25 mouse cellular contexts compared by ENCODE assay signal in the genomic region with DNA sequence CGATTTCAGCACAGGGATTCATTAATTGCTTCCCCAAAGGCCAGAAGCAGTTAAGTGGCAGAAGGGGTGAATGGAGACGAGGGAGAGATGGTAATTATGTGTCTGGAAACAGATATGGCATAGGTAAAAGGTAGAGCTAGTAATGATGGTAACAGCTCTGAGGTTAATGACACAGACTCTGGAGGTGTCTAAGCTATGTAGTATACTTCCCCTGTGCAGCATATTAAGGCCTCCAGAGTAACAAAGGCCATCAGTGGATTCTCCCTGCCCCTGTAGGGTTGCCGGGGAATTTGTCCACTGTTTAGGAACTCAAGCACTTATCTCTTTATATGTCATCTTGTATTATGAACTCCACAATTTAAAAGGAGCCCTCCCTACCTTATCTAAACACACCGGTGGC. TPM values are rescaled to one million over a fixed set of nuclear protein-coding genes. Genes with fewer than 3 reads are reported as not detected.
DNase-seq lines count a peak whose midpoint lies in the region; ATAC-seq and TF ChIP-seq lines count a peak whose summit lies in the region.
"Had no signal": no experiment of that assay in that cellular context is flagged by ENCODE, and none has a peak within 500 bp of the region (broad histone marks: within the 10 kb centered on the region; RNA-seq: fewer than 3 reads in every experiment).

No protein-coding gene starts in this region.

- H3K4me3 ChIP-seq in forebrain, embryonic 14.5 days (ENCODE audit: low read depth, low read length): no peak overlapping the region
- no peak overlapping the region for H3K4me3 ChIP-seq in forebrain, postnatal 0 days (ENCODE audit: low read depth, low read length)
- peak overlapping the region; percentile 72 for H3K4me3 ChIP-seq in megakaryocyte, embryonic 14.5 days (replicated peaks)
- H3K4me3 ChIP-seq: embryonic facial prominence, embryonic 12.5 days; embryonic facial prominence, embryonic 15.5 days; erythroblast, embryonic 14.5 days; forebrain, embryonic 13.5 days had no signal

- no peaks in the 10 kb centered on the region for H3K36me3 ChIP-seq in forebrain, embryonic 14.5 days (ENCODE audit: control insufficient read depth, insufficient read depth, low read length)
- no peaks in the 10 kb centered on the region for H3K36me3 ChIP-seq in forebrain, postnatal 0 days (ENCODE audit: insufficient read depth)
- H3K36me3 ChIP-seq in megakaryocyte, embryonic 14.5 days (replicated peaks; ENCODE audit: low read length): no peaks in the 10 kb centered on the region
- H3K36me3 ChIP-seq: embryonic facial prominence, embryonic 12.5 days; embryonic facial prominence, embryonic 15.5 days had no signal

- no peaks in the 10 kb centered on the region for H3K27me3 ChIP-seq in forebrain, embryonic 14.5 days (replicated peaks; ENCODE audit: control insufficient read depth, insufficient read depth, low read length)
- no peaks in the 10 kb centered on the region for H3K27me3 ChIP-seq in forebrain, postnatal 0 days (ENCODE audit: insufficient read depth, low read length)
- peaks cover 28% of the 10 kb centered on the region for H3K27me3 ChIP-seq in megakaryocyte, embryonic 14.5 days (replicated peaks)
- H3K27me3 ChIP-seq: embryonic facial prominence, embryonic 12.5 days; embryonic facial prominence, embryonic 15.5 days; forebrain, embryonic 13.5 days had no signal

- H3K9ac ChIP-seq in forebrain, embryonic 14.5 days (ENCODE audit: low read length): no peak overlapping the region
- no peak overlapping the region for H3K9ac ChIP-seq in forebrain, postnatal 0 days
- H3K9ac ChIP-seq: embryonic facial prominence, embryonic 12.5 days; embryonic facial prominence, embryonic 15.5 days; forebrain, embryonic 13.5 days had no signal

- H3K4me1 ChIP-seq in forebrain, embryonic 14.5 days (ENCODE audit: control insufficient read depth, insufficient read depth, low read length): no peaks in the 10 kb centered on the region
- no peaks in the 10 kb centered on the region for H3K4me1 ChIP-seq in forebrain, postnatal 0 days (ENCODE audit: insufficient read depth)
- peaks cover 37% of the 10 kb centered on the region for H3K4me1 ChIP-seq in megakaryocyte, embryonic 14.5 days
- H3K4me1 ChIP-seq: embryonic facial prominence, embryonic 12.5 days; embryonic facial prominence, embryonic 15.5 days had no signal

- no peak for TF ChIP-seq CTCF in forebrain, postnatal 0 days (IDR thresholded peaks at IDR 0.05; ENCODE audit: low read depth)

- peak; percentile 32; the same call in 1 of the 2 replicates for ATAC-seq in forebrain, embryonic 14.5 days
- no peak for ATAC-seq in forebrain, postnatal 0 days
- ATAC-seq in megakaryocyte, adult 5-6 weeks (ENCODE audit: poor library complexity, severe bottlenecking): no peak
- ATAC-seq: forebrain, embryonic 13.5 days had no signal

- no peak overlapping the region for H3K27ac ChIP-seq in forebrain, embryonic 14.5 days (ENCODE audit: low read depth, low read length)
- no peak overlapping the region for H3K27ac ChIP-seq in forebrain, postnatal 0 days (ENCODE audit: low read depth, low read length)
- H3K27ac ChIP-seq: embryonic facial prominence, embryonic 12.5 days; embryonic facial prominence, embryonic 15.5 days; forebrain, embryonic 13.5 days had no signal

- no peak for DNase-seq in forebrain, embryonic 14.5 days (ENCODE audit: low spot score)
- no peak for DNase-seq in forebrain, postnatal 0 days
- DNase-seq: adrenal gland, adult 2 months; adrenal gland, postnatal 10 days; adrenal gland, postnatal 25 days; cerebellum, adult 11 months; cerebellum, adult 18-20 months; cerebellum, adult 8-10 months; cerebellum, adult 9-11 months; cerebellum, postnatal 14 days; cerebellum, postnatal 36 days; embryo, embryonic 11 days had no signal

- 58% methylated on average over 4 of the region's 4 CpGs for WGBS in forebrain, embryonic 14.5 days
- 50% methylated on average over 4 of the region's 4 CpGs for WGBS in forebrain, postnatal 0 days

- no peaks in the 10 kb centered on the region for H3K9me3 ChIP-seq in forebrain, embryonic 14.5 days (replicated peaks; ENCODE audit: control insufficient read depth, low read length)
- no peaks in the 10 kb centered on the region for H3K9me3 ChIP-seq in forebrain, postnatal 0 days (ENCODE audit: low read length)
- peaks cover 6% of the 10 kb centered on the region; the same call in 1 of the 2 replicates for H3K9me3 ChIP-seq in megakaryocyte, embryonic 14.5 days
- H3K9me3 ChIP-seq: embryonic facial prominence, embryonic 12.5 days; embryonic facial prominence, embryonic 15.5 days; forebrain, embryonic 13.5 days had no signal

- H3K4me2 ChIP-seq in forebrain, embryonic 14.5 days (ENCODE audit: low read length): no peak overlapping the region
- H3K4me2 ChIP-seq in forebrain, postnatal 0 days (ENCODE audit: low read depth): no peak overlapping the region
- H3K4me2 ChIP-seq: embryonic facial prominence, embryonic 12.5 days; embryonic facial prominence, embryonic 15.5 days; forebrain, embryonic 13.5 days had no signal

RNA-seq across cellular contexts. Expression of a gene that starts 5.2 kb away (rescaled TPM):
- polyA plus RNA-seq in forebrain, embryonic 14.5 days (2014; fragmentation: Nextera tagmentation; extraction: Ambion mirVana): not detected in 2 replicates
- total RNA-seq in forebrain, postnatal 0 days (2014; rRNA removed): not detected in 2 replicates
- not detected in 2 replicates for polyA plus RNA-seq in forebrain, postnatal 0 days (2015; fragmentation: Nextera tagmentation; extraction: Ambion mirVana)
- polyA plus RNA-seq in megakaryocyte, embryonic 14.5 days (2012; ENCODE audit: insufficient read depth, low replicate concordance): not detected in 2 replicates
- total RNA-seq in megakaryocyte, adult 5-6 weeks (2015): not detected in 2 replicates
- total RNA-seq in megakaryocyte, adult 5-6 weeks (2017): not detected in 2 replicates
- total RNA-seq: adrenal gland, adult 2 months; adrenal gland, postnatal 10 days; adrenal gland, postnatal 25 days; adrenal gland, postnatal 4 days; ES-E14; MEL had no signal
- polyA plus RNA-seq: adrenal gland, adult 2 months; brain, embryonic 14.5 days; C2C12; embryonic facial prominence, embryonic 12.5 days; embryonic facial prominence, embryonic 15.5 days; erythroblast, embryonic 14.5 days; forebrain, embryonic 11.5 days; forebrain, embryonic 13.5 days; frontal cortex, adult 2 months had no signal
